Mouse (Mus musculus) embryo, embryonic 10 days (tissue): ENCODE measurements around the gene Serpinb6a.
"Not testable (repeated sequence)": the region's sequence is repeated elsewhere in the genome, so short reads cannot be mapped to it uniquely, and the experiment has no call there.

Source experiments
- DNase-seq: peaks from one replicate; pipeline ENCODE4 v3.0.0-alpha.2; 2015; ENCODE audit warnings: low spot score

The Serpinb6a gene

GRCm38 (mm10) chr13:33989625-33990024 is 13.0 kb downstream of the Serpinb6a start:
- no peak for DNase-seq

GRCm38 (mm10) chr13:33966574-33966973 is 36.0 kb downstream of the Serpinb6a start:
- no peak for DNase-seq

- DNase-seq = no peak
Measured at GRCm38 (mm10) chr13:33966025-33966412, 36.6 kb downstream of the Serpinb6a start.

- DNase-seq = peak; percentile 13
Measured at GRCm38 (mm10) chr13:33965056-33966024, 37.3 kb downstream of the Serpinb6a start.

- DNase-seq = peak; percentile 86
Measured at GRCm38 (mm10) chr13:33964206-33965046, 38.2 kb downstream of the Serpinb6a start, which contains the start of gene Nqo2. TSS of gene Nqo2 (plus strand) at chr13:33964687.

GRCm38 (mm10) chr13:33959771-33960170 is 42.8 kb downstream of the Serpinb6a start:
- DNase-seq = no peak

- peak; percentile 55 for DNase-seq
Measured at GRCm38 (mm10) chr13:33956571-33957421, 45.8 kb downstream of the Serpinb6a start.

GRCm38 (mm10) chr13:33952947-33953346 is 49.6 kb downstream of the Serpinb6a start:
- no peak for DNase-seq

GRCm38 (mm10) chr13:33952075-33952449 is 50.5 kb downstream of the Serpinb6a start:
- DNase-seq = no peak

GRCm38 (mm10) chr13:33951308-33952074 is 51.1 kb downstream of the Serpinb6a start:
- no peak for DNase-seq

- DNase-seq = peak; percentile 9
Measured at GRCm38 (mm10) chr13:33942212-33942779, 60.3 kb downstream of the Serpinb6a start.

- no peak for DNase-seq
Measured at GRCm38 (mm10) chr13:33941288-33941808, 61.2 kb downstream of the Serpinb6a start.

GRCm38 (mm10) chr13:33937587-33937986 is 65.0 kb downstream of the Serpinb6a start:
- DNase-seq = not testable (repeated sequence)

GRCm38 (mm10) chr13:33937151-33937550 is 65.4 kb downstream of the Serpinb6a start:
- DNase-seq = no peak

- DNase-seq = peak; percentile 70
Measured at GRCm38 (mm10) chr13:33935465-33936181, 67.0 kb downstream of the Serpinb6a start.

GRCm38 (mm10) chr13:33934743-33935142 is 67.9 kb downstream of the Serpinb6a start:
- DNase-seq = no peak

GRCm38 (mm10) chr13:33930912-33931311 is 71.7 kb downstream of the Serpinb6a start:
- DNase-seq = no peak

- no peak for DNase-seq
Measured at GRCm38 (mm10) chr13:33930281-33930680, 72.3 kb downstream of the Serpinb6a start.

GRCm38 (mm10) chr13:33921699-33922098 is 80.9 kb downstream of the Serpinb6a start:
- no peak for DNase-seq

- DNase-seq = no peak
Measured at GRCm38 (mm10) chr13:33921041-33921440, 81.6 kb downstream of the Serpinb6a start.
